Mouse (Mus musculus): ENCODE measurements around the gene C1qtnf1.

GRCm38 (mm10) chr11:118399891-118400565, 28.0 kb upstream of the C1qtnf1 start:
- TF ChIP-seq CTCF (IDR thresholded peaks at IDR 0.05; ENCODE audit: extremely low read depth, insufficient read depth, low read length): no peak
- no peak for TF ChIP-seq POLR2A (IDR thresholded peaks at IDR 0.05; ENCODE audit: extremely low read depth, insufficient read depth, low read length)
